Mouse (Mus musculus) ES-E14 (cell line): ENCODE measurements around the gene Rpl6.

Experiments used
- CHD2 ChIP-seq: IDR thresholded peaks from 2 replicates; pipeline ENCODE4 v1.6.1; 2014; ENCODE audit warnings: mild to moderate bottlenecking, low read depth, low read length, inconsistent platforms
- MAFK ChIP-seq: IDR thresholded peaks from 2 replicates; pipeline ENCODE4 v1.6.1; 2014; ENCODE audit warnings: mild to moderate bottlenecking, low read depth, low read length, inconsistent platforms; ENCODE audit not compliant: insufficient read depth

- TF ChIP-seq MAFK: no peak
- no peak for TF ChIP-seq CHD2
Measured at GRCm38 (mm10) chr5:121242701-121243100, 38.4 kb downstream of the Rpl6 start.
